Mouse (Mus musculus): ENCODE measurements at regions not wholly inside any gene's neighbourhood (a gene's known extent, or its start where the extent isn't known, plus 50 kb on each side); places are given as distances from the start of the nearest gene placed in this dataset.

DNA sequence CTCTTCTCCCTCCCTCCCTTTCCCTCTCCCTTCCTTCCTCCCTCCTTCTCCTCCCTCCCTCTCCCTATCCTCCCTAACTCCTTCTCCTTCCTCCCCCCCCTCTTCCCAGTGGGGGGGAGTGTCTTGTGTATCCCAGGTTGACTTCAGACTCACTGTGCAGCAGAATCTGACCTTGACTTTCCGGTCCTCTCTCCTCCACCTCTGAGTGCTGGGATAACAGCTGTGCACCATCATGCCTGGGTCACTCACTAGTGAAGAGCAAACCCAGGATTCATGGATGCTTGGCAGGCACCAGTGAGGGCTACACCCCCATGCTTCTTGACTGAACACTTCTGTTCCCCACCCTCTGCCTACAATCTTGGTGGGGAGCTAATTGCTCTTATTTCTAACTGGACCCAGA, 56.2 kb upstream of the Zfp644 start:
- TF ChIP-seq CTCF (IDR thresholded peaks at IDR 0.05; ENCODE audit: borderline replicate concordance, extremely low read depth, insufficient read depth, insufficient read length): no peak
- TF ChIP-seq POLR2A (IDR thresholded peaks at IDR 0.05; ENCODE audit: borderline replicate concordance, extremely low read depth, insufficient read depth, insufficient read length, poor library complexity, severe bottlenecking): no peak

Measured in brain, embryonic 14.5 days (tissue).